Mouse (Mus musculus): ENCODE results near the gene Vmn1r95.
"Not testable (repeated sequence)": the region's sequence is repeated elsewhere in the genome, so short reads cannot be mapped to it uniquely, and the experiment has no call there.

The Vmn1r95 gene

DNA sequence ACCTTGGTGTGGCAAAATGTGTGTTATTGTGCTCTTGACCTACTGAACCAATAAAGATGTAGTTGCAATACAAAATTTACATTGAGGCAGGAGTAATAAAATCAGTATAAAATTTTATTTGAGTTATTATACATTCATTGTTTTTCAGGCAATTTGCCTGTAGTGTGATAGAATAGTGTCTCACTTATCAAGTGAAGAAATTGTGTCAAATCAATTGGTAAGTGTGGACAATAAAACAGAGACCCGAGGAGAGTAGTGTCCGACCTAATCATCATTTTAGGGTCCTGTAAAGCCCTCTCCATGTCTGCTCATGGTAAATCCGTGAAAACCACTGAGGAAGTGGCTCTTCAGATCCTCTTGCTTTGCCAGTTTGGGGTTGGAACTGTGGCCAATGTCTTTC lies at the start of gene Vmn1r95:
Gene Vmn1r95 (plus strand): TSS at position 301 of the 400 bp plus-strand sequence.
- DNase-seq: not testable (repeated sequence)

DNA sequence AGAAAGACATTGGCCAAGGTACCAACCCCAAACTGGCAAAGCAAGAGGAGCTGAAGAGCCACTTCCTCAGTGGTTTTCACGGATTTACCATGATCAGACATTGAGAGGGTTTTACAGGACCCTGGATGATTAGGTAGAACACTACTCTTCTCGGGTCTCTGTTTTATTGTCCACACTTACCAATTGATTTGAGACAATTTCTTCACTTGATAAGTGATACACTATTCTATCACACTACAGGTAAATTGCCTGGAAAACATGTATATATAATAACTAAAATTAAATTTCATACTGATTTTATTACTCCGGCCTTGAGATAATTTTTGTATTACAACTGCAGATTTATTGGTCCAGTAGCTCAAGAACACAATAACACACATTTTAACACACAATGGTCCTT lies 25.2 kb upstream of the Vmn1r95 start, which contains the start of gene Vmn1r94:
Gene Vmn1r94 (minus strand): TSS at position 101 of the 400 bp plus-strand sequence.
- DNase-seq: not testable (repeated sequence)

DNA sequence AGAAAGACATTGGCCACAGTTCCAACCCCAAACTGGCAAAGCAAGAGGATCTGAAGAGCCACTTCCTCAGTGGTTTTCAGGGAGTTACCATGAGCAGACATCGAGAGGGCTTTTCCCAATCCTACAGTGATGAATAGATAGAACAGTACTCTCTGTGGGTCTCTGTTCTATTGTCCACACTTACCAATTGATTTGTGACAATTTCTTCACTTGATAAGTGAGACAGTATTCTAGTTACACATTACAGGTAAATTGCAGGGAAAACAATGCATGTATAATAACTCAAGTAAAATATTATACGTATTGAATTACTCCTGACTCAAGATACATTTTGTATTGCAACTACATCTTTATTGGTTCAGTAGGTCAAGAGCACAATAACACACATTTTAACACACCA lies 12.0 kb downstream of the Vmn1r95 start, which contains the start of gene Gm6164:
Gene Gm6164 (minus strand): TSS at position 101 of the 400 bp plus-strand sequence.
- not testable (repeated sequence) for DNase-seq

DNA sequence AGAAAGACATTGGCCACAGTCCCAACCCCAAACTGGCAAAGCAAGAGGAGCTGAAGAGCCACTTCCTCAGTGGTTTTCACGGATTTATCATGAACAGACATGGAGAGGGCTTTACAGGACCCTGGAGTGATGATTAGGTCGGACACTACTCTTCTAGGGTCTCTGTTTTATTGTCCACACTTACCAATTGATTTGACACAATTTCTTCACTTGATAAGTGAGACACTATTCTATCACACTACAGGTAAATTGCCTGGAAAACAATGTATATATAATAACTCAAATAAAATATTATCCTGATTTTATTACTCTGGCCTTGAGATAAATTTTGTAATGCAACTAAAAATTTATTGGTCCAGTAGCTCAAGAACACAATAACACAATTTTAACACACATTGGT lies 40.2 kb downstream of the Vmn1r95 start, which contains the start of gene Gm4498:
Gene Gm4498 (minus strand): TSS at position 101 of the 400 bp plus-strand sequence.
- DNase-seq: not testable (repeated sequence)
